Mouse (Mus musculus): ENCODE data around the gene Kank1. TPM values are rescaled to one million over a fixed set of nuclear protein-coding genes. Genes with fewer than 3 reads are reported as not detected.

The Kank1 gene
- total RNA-seq, 1 experiment from 2014 or later = not detected

GRCm38 (mm10) chr19:25480820-25481219 lies 244.0 kb downstream of the Kank1 start:
- ATAC-seq (replicated peaks; ENCODE audit: low read depth, poor library complexity, severe bottlenecking) = no peak

Other genes starting within 250 kb of the Kank1 start
- 62.0 and 73.1 TPM in 2 replicates for gene Dock8, start 237.4 kb upstream of the Kank1 start, total RNA-seq (2017)

Measured in common myeloid progenitor, adult 5-6 weeks (primary cell).